Mouse (Mus musculus) hindlimb bud, embryonic 11.5 days (tissue): ENCODE data around the gene Kif23.

Experiments used
- DNase-seq: peaks from one replicate; pipeline ENCODE4 v3.0.0-alpha.2; 2012; ENCODE audit warnings: low read depth, low spot score; ENCODE audit errors: extremely low spot score

The Kif23 gene

DNA sequence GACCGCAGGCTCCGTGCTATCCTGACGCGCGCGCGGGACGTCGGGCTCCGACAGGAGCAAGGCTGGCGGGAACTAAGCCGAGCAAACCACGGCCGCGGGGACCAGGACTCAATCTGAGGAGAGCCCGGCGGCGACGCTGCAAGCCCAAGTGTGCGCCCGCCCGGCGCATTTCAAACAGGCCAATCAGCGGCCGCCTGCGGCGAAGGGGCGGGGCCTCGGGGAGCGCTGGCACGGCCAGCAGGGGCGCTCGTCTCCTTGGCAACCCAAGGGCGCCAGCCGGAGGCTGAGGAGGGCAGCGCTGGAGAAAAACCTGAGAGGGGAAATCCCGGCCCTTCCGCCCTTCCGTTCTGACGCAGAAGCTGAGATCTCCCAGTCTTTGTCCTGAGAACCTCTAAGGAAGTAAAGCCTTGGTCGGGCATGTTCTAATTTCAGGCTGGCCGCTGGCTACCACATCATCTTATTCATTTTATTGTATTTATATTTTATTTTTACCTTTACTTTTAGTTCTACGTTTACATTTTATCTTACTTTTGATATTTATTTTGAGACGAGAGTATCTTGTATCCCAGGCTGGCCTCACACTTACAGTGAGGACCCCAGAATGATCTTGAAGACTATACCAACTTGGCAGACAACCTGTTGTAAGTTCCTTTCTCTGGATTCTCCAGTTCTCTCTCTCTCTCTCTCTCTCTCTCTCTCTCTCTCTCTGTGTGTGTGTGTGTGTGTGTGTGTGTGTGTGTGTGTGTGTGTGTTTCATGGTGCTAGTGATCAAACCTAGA lies at the start of gene Kif23:
TSS of gene Kif23 (minus strand) at position 152 of the 779 bp plus-strand sequence.
- peak; percentile 89 for DNase-seq

DNA sequence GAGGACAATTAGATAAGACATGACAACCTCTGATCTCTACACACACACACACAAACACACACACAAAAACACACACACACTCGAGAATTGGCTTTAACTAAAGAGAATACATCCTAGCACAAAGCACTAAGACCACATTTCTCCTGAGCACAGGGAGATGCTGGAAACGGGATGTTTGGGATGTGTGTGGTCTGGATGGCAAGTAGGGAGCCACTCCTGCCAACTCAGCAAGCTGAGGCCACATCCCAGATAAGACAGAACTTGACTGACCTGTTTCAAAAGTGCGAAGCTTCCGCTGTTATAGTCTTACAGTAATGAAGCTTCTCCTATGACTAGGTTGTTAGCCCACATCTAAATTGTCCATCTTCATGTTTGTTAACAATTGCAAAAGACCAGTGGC lies 44.6 kb upstream of the Kif23 start:
- no peak for DNase-seq

DNA sequence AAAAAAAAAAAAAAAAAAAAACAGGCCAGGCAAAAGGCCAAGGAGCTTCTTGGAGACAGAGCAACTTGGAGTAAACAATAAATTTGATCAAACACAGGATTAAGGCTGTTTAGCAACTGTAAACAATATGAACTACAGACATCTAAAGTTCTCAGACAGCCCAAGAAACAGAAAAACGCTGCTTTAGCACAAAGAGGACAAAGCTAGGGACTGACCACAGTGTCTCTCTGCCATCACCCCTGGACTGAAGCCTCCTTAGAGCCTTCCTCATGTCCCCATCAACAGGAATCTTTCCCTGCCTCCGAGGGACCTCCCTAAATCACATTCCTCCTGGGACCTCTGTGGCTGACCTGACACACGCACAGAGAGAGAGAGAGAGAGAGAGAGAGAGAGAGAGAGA lies 44.2 kb upstream of the Kif23 start:
- DNase-seq: no peak

DNA sequence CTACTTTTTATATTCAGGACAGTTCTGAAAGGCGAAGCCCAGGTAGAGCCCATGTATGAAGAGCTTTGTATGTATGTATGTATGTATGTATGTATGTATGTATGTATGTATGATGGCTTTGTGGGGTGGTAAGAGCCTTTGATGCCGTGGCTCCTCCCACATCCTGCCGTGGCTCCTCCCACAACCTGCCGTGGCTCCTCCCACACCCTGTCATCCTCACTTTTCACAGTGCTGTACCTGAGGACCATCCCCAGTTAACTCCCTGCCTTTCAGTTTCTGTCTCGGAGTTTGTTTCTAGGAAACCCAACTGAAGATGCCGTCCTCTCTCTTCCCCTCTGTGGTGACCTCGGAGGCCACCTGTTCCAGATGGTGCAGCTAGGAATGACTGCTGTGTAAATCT lies 39.5 kb upstream of the Kif23 start:
- DNase-seq: no peak

DNA sequence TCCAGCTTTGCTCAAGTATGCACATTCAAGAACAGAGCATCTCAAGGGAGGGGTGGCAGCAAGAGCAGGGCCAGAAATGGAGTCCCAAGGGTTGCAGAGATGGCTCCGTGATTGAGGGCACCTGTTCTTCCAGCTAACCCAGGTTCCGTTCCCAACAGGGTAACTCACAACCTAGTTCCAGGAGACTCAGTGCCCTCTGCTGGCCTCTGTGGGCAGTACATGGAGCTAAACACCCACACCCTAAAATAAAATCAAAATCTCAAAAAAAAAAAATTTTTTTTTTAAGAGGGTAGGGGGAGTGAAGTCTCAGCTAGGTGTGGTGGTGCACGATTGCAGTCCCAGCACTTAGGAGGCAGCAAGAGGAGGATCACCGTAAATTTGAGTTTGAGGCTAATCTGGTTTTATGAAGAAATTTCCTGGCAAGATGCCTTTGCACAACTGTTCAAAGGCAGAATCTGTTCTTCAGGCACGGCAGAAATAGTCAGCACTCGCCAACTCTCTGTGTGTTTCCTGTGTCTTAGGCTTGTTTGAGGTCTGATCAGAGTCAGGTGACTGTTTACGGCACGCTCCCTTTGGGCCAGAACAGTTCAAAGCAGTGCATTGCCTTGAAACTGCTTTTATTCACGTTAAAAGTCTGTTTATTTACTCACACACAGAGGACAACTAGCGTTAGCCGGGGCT lies 38.7 kb upstream of the Kif23 start:
- DNase-seq: peak; percentile 24

DNA sequence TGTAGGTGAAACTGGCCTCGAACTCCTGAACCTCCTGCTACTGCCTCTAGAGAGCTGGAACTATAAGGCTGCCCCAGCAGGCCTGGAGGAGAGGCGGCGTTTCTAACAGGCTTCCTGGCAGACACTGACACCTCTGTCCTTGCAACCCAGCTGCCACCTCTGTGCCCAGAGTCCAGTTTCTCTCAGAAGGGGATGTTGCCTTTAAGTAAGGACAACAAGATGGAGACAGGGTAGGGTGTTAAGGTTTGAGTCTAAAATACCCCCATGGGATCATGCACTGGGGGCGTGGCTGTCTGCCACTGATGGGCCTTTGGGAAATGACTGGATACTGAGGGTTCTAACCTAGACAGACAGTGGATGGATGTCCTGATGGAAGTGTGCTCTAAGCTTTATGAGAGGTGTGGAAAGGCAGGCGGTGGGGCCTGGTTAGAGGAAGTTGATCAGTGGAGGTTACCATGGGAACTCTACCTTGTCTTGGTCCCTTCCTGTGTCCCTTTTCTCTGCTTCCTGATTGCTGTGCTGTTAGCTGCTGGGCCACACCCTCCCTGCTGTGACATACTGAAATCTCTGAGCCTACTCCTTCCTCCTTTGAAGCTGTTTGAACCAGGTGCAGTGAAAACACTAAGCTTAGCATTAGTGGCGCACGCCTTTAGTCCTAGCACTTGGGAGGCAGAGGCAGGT lies 36.5 kb upstream of the Kif23 start:
- DNase-seq: no peak

DNA sequence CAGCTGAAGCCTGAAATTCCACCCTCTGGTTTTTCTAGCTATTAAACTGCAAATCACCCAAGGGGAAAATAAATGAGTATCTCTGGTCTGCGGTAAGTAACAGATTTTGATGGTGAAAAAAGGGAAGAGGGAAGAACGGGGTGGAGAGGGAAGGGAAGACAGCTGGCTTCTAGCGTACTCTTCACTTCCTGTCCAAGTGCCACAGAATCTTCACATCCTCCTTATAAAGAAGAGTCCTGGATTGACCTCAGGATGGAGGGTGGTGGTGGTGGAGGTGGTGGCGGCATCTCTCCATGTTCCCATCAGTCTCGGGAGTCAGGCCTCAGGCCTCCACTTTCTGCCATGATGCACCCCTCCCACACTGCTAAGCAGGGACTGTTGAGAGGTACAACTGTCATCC lies 35.3 kb upstream of the Kif23 start:
- DNase-seq: no peak

DNA sequence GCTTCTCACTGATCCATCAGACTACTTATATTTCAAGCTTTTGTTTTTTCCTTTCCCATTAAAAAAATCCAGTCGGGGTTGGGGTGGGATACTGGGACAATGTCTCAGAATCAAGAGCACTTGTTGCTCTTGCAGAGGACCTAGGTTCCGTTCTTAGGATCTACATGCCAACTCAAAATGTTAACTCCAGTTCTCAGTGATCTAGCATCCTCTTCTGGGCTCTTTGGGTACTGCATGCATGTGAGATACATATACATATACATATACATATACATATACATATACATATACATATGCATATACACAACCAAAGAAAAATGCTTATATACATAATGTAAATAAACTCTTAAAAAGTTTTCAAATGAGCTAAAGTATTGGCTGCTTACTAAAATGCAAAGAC lies 33.4 kb upstream of the Kif23 start:
- no peak for DNase-seq

DNA sequence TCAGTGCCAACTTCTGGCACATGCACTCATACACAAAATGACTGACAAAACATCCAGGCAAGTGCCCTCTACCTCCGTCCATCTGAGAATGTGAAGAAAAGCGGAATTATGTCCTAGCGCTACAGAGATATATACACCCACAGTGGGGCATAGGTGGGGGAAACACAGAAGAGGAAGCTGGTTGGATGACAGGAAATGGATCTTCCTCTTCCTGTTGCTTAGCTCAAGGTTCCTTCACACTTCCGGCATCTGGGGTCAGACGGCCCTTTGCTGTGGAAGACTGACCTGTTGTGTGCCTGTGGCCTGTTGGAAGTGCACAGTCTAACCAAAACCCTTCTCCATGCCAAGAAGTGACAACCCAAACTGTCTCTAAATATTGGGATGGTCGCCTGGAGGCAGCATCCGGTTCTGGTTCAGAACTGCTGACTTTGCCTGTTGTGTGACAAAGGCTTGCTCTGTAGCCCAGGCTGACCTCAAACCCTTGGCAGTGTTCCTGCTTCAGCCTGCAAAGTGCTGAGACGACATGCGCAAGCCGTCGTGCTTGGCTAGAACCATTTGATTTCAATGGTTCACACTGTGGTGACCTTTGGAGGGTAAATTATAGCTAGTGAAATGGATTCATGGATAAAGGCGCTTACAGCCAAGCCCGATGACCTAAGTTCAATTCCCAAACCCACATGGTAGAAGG lies 30.8 kb upstream of the Kif23 start:
- DNase-seq: no peak

DNA sequence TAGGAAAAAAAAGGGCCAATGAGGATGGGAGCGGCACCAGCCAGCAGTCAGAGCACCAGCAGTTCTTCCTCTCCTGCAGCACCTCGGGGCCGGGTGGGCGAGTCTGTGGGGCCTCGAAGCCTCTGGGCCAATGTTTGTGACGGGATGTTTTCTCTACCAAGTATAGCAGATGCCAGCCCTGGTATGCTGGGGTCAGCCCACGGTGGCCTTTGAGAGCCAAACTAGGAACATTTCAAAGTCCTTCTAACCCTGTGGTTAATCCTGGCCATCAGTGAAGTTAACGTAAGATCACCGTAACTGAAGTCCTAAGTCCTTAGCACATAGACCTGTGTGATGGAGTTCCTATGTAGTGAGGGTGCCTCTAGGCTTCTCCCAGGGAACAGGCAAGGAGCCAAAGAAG lies 25.5 kb upstream of the Kif23 start:
- DNase-seq: no peak

DNA sequence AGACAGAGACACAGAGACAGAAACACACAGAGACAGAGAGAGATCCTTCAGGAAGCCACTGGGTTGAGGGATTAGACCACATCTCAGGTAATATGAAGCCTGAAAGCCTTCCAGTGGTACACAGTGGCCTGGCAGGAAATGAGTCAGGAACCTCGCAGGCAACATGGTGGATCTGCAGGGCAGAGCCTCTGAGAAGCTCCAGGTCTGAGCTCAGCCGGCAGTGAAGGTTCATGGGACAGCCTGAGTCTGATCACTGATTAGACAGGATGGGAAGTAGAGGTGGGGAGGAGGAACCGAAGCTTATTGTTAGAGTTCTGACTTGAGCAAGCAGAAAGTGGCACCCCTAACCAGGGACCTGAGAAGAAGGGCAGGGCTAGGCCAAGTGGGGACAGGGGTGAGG lies 24.5 kb upstream of the Kif23 start:
- DNase-seq: no peak

DNA sequence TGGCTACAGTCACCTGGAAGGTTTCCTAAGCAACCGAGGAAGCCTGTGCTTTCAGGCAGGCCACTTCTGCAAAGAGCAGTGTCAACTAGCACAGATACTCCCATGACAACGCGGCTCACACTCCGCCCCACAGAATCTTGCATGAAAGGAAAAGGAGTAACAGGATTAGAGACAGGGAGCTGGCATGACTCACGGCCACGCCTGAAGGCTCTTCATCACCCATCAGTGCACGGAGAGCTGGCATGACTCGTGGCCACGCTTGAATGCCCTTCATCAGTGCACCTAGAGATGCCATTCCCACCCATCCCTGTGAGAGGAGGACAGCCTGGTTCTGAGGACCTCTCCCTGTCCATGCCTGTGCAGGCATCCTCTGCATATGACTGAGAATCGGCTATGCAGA lies 20.8 kb upstream of the Kif23 start:
- DNase-seq: no peak

DNA sequence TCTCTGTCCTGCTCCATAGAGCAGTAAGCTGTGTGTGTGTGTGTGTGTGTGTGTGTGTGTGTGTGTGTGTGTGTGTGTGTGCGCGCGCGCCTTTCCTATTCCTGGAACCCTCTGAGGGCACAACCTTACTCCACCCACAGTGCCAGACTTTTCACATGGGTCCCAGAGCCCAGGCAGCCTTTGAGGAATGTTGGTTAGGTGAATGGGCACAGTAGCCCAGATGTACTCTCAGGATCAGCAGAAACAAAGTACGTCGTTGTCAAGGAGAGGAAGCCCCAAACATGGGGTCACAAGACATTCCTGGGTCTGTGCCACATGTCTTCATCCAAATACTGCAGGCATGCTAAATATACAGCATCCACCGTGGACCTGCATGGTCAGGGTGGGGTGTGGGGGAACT lies 19.4 kb upstream of the Kif23 start:
- DNase-seq: no peak

DNA sequence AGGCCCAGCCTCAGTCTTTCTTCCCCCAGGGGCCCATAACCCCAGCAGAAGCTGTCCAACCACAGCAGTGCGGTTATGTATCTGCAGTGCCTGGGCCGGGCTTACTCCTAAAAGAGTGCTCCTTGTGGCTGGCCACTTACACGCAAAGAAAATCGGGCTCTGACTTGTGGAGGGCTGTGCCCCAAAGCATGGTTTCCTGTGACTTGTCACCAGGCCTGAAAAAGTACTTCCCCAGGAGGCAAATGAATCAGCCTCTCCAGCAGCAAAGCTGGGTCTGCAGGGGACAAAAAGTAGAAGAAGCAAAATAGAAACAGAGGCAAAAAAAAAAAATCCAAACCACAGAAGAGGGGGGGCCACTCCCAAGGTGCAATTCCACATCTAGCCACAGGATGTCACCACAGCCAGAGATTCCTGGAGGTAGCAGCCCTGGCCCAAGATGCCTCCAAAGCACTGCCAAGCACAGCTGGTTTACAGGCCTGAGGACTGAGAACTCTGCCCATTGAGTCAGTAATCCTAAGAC lies 18.9 kb upstream of the Kif23 start:
- peak; percentile 49 for DNase-seq

DNA sequence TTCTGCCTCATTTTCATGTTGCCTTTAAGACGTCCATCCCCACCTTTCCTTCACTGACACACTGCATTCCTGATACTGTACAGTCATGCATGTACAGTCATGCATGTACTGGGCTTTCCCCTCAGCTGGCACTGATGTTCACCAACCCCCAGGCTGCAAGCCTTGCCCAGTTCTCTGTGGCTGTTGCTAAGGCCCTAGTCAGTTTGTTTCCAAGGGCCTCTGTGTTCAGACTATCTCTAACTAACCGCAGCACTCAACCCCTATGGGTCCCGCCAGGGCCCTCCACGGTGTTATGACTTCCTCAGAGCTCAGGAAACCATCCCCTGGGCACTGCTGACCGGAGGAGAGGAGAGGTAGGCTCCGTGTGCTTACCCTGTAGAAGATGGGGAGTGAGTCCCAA lies 16.8 kb upstream of the Kif23 start:
- no peak for DNase-seq

DNA sequence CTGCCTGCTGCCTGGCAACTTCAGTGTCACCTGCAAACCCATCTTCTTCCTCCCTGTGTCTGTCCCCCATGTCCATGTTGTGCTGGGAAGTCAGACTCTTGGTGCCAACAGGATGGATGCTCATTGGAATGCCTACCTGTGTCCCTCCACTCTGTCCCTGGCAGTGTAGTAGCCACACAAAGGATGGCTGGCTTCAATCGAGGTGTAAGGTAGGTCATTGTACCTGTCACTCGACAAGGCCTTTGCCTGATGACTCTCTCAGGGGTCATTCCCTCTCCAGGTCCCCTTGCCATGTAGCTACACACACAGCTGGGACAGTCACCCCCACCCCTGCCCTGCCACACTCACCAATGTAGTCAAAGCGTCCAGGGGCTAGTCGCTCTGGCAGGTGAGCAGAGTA lies 14.6 kb upstream of the Kif23 start:
- DNase-seq: no peak

DNA sequence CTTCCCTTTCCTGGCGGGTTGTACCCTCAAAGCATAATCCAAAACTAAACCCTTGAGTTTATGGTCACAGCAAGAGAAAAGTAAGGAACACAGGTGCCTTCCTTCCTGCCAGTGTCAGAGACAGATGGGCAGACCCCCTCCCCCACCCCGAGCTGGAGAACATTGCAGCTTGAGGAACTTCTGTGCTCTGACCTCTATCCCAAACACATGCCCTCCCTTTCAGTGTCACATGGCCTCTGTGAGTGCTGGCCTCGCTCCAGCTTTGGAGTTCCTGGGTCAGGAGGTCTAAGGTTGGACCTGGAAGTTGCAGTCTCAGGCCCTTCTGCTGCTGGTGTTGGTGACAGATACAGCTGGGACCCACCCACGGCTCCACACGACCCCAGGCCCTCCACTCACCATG lies 14.2 kb upstream of the Kif23 start:
- no peak for DNase-seq

DNA sequence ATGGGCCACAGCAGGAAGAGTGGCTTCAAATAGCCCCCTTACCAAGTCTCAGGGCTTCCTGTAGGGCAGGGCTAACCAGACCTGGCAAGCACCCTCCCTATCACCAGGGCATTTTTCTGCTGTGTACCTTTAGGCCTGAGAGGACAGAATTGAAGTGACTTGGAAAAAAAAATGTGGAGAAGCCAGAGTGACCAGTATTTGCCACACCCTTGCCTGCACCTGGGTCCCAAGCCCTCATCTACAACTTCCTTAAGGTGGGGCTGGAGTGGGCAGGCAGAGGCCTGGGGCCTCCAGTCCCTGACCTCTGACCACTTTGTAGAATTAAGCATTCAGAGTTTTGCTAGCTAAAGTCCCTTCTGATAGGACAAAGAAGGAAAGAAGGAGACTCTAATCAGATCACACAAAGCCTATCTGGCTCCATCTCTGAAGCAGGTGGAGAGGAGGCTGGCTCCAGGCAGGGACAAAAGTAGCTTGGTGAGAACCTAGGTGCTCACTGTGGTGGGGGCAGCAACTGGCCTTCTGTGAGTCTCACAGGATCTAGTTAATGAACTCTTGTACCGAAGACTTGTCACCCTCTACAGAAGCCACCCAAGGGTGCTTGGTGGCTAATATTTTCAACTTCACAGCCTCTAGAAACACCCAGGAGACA lies 13.5 kb upstream of the Kif23 start:
- no peak for DNase-seq

DNA sequence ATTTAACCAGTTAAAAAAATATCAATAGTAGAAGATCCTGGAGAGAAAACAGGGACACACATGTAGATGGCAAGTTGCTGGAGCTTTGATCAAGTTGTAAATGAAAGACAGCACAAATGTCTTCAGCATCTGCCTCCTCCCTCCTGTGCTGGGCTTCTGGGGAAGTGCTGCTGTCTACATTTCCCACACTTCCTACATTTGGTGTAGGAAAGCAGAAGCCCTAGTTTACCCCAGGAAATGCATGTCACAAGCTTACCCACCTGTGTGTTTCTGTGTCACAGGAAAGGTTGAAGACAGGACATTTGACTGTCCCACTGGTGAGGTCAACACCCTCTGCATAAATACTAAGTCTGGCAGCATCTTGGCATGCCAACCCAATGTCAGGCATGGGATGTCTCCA lies 8.1 kb upstream of the Kif23 start:
- no peak for DNase-seq

DNA sequence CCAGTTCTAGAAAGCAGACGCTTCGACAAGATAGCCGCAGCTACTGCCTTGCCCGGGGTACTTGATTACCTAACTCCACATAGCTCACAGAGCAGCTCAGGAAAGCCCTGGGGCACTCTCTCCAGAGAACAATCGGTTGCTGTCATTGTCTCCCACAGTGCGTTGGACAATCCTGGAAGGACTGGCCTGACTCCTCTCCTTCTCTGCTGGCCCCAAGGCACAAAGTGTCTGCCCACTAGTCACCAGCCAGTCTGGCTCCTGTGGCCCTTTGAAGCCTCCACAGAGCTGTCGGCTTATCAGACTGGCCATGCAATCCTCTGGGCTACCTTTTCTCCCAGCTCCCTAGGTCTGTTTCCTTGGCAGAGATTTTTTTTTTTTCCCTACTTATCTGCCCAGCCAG lies 5.7 kb upstream of the Kif23 start:
- DNase-seq: no peak
